Mouse (Mus musculus): Measurements from ENCODE around the gene Mpdu1.

The Mpdu1 gene

GRCm38 (mm10) chr11:69692196-69692811 is 29.9 kb upstream of the Mpdu1 start:
- no peak for DNase-seq (ENCODE audit: low read depth in 2 of 2, low spot score in 2 of 2)

DNA sequence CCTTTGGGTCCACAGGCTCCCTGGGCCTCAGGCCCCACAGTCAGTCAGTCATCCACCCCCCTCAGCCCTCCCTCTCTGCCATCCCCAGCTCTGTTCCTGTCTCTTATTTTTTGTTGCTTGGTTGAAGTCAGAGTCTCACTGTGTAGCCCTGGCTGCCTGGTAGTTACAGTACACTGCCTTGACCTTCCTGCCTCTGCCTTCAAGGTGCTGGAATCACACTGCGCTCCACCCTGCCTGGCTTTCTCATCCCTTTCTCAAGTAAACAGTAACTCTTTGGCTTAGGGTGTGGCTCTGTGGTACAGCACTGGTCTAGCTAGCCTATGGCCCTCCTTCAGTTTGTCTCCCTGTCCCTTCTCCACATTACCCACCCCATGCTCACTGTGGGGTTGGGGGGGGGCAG is 27.4 kb upstream of the Mpdu1 start:
- no peak for DNase-seq (ENCODE audit: low read depth in 2 of 2, low spot score in 2 of 2)

- DNase-seq (ENCODE audit: low read depth in 2 of 2, low spot score in 2 of 2) = no peak
Observed at GRCm38 (mm10) chr11:69687061-69687460, 24.6 kb upstream of the Mpdu1 start.

DNA sequence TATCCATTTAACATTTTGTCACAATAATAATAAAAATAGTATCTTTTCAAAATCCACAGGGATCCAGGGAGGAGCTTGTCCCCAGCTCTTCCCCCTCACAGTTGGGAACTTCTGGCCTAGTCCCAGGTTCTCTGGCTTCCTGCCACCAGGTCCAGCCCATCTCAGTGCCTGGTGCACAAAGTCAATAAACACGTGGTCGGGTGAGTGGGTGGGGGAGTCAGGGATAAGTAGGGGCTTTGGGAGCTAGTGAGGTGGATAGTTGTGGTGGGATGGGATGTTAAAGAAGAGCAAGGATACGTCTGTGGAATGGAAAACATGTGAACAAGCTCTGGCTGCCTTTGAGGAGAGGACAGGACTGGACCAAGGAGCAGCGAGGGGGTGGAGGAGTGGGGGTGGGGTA is 23.9 kb upstream of the Mpdu1 start:
- DNase-seq (ENCODE audit: low read depth in 2 of 2, low spot score in 2 of 2) = no peak

- no peak for DNase-seq (ENCODE audit: low read depth in 2 of 2, low spot score in 2 of 2)
Observed at GRCm38 (mm10) chr11:69685526-69686148, 23.2 kb upstream of the Mpdu1 start, which contains the start of gene Tnfsf13. Gene Tnfsf13, minus strand, starts transcription at chr11:69685784.

DNA sequence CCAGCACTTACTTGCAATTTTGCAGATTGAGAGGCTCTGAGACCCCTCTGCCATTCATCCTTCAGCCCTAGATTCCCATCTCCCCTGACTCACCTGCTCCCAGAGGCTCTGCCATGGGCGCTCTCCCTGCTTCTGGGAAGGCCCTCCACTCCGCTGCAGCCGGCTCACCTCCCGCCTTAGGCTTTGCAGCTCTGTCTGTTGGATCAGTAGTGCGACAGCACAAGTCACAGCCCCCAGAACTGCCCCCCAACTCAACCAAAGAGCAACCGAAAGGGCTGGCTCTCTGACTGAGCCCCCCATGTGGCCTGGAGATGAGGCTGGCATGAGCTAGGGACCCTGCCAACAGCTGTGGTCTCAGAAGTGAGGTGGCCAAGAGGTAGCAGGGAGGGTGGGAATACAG is 22.5 kb upstream of the Mpdu1 start:
- DNase-seq (ENCODE audit: low read depth in 2 of 2, low spot score in 2 of 2) = no peak

DNA sequence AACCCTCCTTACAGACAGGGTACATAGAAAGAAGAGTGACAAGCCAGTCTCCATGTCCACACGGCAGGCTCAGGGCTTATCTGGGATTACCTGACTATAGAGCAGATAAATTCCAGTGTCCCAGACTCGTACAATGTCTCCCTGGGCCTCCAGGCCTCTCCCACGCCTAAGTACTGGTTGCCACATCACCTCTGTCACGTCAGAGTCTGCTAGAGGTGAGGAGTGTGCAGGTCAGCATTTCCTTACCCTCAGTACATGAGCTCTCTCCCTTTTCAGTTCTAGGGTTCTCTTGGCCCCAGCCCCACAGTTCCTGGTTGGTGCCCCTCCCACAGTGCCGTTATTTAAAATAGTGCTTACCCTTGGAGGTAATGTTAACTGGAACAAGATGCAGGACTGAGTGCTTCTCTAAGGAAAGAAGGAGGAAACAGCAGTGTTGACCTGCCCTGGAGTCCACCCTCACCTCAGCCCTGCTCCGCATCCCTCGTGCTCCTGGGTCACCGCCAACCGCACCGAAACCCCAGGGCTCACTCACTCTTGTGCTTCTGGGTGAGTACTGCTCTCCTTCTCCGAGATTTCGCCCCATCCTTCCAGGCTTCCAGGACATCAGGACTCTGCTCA is 21.8 kb upstream of the Mpdu1 start:
- no peak for DNase-seq (ENCODE audit: low read depth in 2 of 2, low spot score in 2 of 2)

- no peak for DNase-seq (ENCODE audit: low read depth in 2 of 2, low spot score in 2 of 2)
Observed at GRCm38 (mm10) chr11:69683576-69683975, 21.1 kb upstream of the Mpdu1 start.

- DNase-seq (ENCODE audit: low read depth in 2 of 2, low spot score in 2 of 2) = peak; percentile 74 to 83
Observed at GRCm38 (mm10) chr11:69682840-69683533, 20.5 kb upstream of the Mpdu1 start.

- no peak for DNase-seq (ENCODE audit: low read depth in 2 of 2, low spot score in 2 of 2)
Observed at GRCm38 (mm10) chr11:69682209-69682839, 19.9 kb upstream of the Mpdu1 start.

GRCm38 (mm10) chr11:69681314-69682208 is 19.1 kb upstream of the Mpdu1 start, which contains the start of gene Senp3:
Gene Senp3, minus strand, starts transcription at chr11:69682084.
- DNase-seq (ENCODE audit: low read depth in 2 of 2, low spot score in 2 of 2) = peak; percentile 93 to 94

DNA sequence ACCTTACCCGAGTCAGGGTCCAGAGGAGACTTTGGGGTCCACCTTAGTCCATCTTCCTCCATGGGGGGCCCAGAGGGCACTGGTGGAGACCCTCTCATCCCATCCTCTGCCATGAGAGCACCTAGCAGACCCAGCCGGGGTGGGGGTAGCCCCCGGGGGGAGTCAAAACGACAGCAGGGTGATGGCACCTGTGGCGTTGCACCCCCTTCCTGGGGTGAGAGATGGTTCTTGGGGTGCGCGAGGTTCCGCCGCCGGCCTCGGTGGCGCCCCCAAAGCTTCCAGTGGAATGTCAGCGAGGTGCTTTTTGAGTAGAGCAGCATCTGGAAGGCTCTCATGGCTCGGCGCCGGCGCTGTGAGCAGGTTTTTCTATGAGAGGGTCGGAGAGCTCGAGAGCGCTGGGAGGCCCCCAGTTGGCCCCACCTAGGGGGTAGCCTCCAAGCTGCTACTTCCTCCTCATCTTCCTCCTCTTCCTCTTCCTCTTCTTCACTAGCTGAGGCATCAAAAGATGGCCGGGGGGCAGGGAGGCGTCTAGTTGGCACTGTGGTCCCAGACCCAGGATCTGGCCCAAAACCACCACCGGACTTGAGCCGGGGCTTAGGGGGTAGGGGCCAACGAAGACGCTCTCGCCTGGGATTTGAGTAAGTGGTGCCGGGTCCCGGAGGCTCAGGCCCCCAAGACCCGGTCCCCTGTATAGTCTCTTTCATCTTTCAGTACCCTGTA is 17.9 kb upstream of the Mpdu1 start:
- no peak for DNase-seq (ENCODE audit: low read depth in 2 of 2, low spot score in 2 of 2)

DNA sequence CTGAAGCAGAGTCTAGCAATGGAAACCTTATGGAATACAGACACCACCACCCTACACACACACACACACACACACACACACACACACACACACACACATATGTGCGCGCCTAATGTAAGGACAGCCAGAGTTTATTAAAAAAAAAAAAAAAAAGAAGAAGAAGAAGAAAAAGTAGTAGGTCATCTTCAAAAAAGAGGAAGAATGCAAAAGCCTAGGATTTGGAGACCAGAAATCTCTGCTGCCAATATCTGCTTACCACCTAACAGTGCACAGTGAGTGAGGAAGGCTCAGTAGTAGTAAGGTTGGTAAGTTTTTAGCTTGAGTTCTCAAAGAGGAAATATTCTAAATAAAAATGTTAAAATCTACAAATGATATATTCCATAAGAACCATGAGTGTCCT is 16.7 kb upstream of the Mpdu1 start:
- DNase-seq (ENCODE audit: low read depth in 2 of 2, low spot score in 2 of 2) = no peak

- peak; percentile 98 for DNase-seq (ENCODE audit: low read depth in 2 of 2, low spot score in 2 of 2)
Observed at GRCm38 (mm10) chr11:69672211-69672706, 9.8 kb upstream of the Mpdu1 start, which contains the start of gene Eif4a1. Gene Eif4a1, minus strand, starts transcription at chr11:69672423.

DNA sequence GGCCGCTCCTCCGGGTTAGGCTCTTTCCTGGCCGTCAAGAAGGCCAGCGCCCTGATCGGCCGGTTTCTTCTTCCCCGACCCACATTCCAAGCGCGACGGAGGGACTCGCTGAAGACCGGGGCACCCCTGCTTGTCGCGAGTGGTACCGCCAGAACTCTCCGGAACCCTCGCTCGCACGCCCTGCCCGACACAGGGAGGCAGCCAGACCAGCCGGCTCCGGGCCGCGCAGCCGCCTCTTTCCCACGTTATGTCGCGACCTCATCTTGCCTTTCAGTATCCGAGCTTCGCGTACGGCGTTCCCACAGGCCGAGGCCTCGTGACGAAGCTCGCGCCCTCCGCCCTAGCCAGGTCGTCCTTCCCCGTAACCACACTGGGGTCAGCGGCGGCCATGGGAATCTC is 9.3 kb upstream of the Mpdu1 start:
- DNase-seq (ENCODE audit: low read depth in 2 of 2, low spot score in 2 of 2) = no peak

DNA sequence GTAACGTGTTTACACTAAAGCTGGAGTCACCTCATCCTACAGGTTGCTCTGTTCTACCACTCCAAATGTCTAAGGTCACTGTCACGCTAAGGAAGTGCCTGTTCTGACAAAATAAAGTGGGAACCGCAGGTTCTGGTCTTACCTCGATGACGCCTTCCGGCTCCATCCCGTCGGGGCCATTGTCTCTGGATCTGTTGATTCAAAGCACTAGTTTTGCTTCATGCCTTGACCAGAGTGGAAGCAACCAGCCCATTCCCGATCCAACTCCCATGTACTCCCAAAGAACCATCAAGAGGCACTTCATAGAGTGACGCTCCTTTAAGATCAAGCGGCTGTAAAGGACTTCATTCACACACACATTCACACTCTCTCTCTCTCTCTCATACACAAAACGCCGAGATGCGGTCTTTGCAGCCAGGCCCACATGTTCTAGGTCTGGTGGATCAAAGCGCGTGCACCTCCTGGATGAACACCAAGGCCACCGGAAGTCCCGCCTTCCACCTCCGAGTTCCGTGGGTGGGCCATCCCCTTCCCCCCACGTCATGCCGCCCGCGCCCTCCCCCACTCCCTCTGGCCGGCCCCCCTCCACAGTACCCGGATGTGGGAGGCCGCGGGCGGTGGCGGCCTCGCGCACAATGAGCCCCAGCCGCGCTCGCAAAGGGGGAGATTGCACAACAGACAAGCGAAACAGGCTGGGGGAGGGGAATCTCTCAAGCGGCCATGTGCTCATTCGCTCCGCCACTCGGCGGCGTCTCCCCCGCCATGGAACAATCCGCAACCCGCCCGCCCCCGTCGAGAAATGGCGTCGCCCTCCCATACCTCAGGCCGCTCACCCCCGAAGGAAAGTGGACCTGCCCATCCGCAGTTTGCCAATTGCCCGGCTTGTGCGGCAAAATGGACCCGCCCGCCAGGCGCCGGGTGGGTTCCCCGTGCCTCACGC is 8.6 kb upstream of the Mpdu1 start:
- peak; percentile 94 to 95 for DNase-seq (ENCODE audit: low read depth in 2 of 2, low spot score in 2 of 2)

- DNase-seq (ENCODE audit: low read depth in 2 of 2, low spot score in 2 of 2) = no peak
Observed at GRCm38 (mm10) chr11:69666665-69667005, 4.2 kb upstream of the Mpdu1 start.

DNA sequence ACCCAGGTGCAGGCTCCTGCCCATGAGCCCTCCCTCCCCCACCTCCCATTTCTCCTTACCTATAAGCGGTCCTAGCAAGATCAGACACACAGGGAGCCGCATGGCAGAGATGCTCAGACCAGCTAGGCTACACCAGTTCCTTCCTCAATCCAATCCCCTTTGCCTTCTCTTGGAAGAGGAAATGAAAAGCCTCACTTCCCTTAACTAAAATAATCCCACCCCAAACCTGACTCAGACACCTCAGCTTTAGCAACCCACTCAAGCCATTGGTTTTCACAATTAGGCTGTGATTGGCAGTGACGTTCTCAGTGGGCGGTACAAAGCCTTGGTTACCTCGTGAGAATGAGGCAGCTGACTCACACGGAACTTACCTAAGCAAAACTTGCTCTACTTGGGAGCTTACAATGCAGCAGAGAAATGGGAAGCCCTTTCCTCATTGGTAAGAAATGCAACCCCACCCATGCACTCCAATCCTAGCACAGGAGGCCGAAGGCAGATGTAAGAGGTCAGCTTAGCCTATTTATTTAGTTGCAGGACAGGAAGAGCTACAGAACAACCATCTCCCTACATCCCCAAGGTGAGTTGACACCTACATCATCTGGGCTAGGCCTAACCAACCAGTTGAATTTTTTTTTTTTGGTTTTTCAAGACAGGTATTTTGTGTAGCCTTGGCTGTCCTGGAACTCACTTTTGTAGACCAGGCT is 3.7 kb upstream of the Mpdu1 start, which contains the start of gene Cd68:
Cd68 (minus strand) TSS at position 193 of the 704 bp plus-strand sequence.
- peak in 1 of 2 experiments; percentile 32 for DNase-seq (ENCODE audit: low read depth in 2 of 2, low spot score in 2 of 2)
